Mouse (Mus musculus) cerebellum, postnatal 36 days (tissue): Measurements from ENCODE around the gene Kcnab3.

Experiments used
- DNase-seq, 2 experiments: peaks; one replicate each; pipeline ENCODE4 v3.0.0; 2021 to 2022; ENCODE audit warnings: mixed read lengths in 2 of 2

Gene Kcnab3

GRCm38 (mm10) chr11:69371601-69372000 is 45.5 kb downstream of the Kcnab3 start:
- no peak for DNase-seq

- DNase-seq = peak; percentile 87 to 92
Measured at GRCm38 (mm10) chr11:69372056-69372779, 46.2 kb downstream of the Kcnab3 start.

GRCm38 (mm10) chr11:69372780-69373170 is 46.7 kb downstream of the Kcnab3 start:
- peak in 1 of 2 experiments; percentile 22 for DNase-seq

- no peak for DNase-seq
Measured at GRCm38 (mm10) chr11:69373223-69373965, 47.3 kb downstream of the Kcnab3 start.

- DNase-seq = no peak
Measured at GRCm38 (mm10) chr11:69375646-69376045, 49.6 kb downstream of the Kcnab3 start.

GRCm38 (mm10) chr11:69377766-69378165 is 51.7 kb downstream of the Kcnab3 start:
- DNase-seq = no peak

GRCm38 (mm10) chr11:69379600-69379999 is 53.5 kb downstream of the Kcnab3 start:
- no peak for DNase-seq

GRCm38 (mm10) chr11:69381356-69381755 is 55.3 kb downstream of the Kcnab3 start:
- peak; percentile 77 to 79 for DNase-seq
